Mouse (Mus musculus): ENCODE measurements around the gene Nt5e. TPM values are rescaled to one million over a fixed set of nuclear protein-coding genes. Genes with fewer than 3 reads are reported as not detected.

The Nt5e gene
- polyA plus RNA-seq, 1 experiment from 2014 or later = 3.3 TPM

DNA sequence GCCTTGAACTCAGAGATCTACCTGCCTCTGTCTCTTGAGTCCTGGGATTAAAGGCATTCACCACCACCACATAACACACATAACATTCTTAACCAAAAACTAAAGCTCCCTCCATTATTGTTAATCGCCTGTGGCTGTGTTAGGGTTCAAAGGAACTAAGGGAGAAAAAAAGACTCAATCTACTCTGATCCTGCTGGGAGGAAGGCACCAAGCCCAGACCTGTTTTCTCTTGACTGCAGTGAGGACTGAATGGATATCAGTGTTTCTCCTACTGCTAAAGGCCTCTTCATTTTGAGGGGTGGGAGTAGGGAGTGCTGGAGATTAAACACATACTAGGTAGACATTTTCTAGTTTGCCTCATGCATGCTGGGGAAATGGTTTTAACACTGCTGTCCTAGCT lies 40.8 kb downstream of the Nt5e start:
- WGBS = 71% methylated on average over 1 of the region's 1 CpGs
- no peaks in the 10 kb centered on the region for H3K36me3 ChIP-seq (ENCODE audit: control insufficient read depth, insufficient read depth, low read length)
- no peak overlapping the region for H3K9ac ChIP-seq (ENCODE audit: low read length)
- ATAC-seq (ENCODE audit: low read depth) = no peak
- no peak overlapping the region for H3K4me2 ChIP-seq (ENCODE audit: low read depth, low read length)
- H3K4me3 ChIP-seq (ENCODE audit: low read length) = no peak overlapping the region
- no peaks in the 10 kb centered on the region for H3K9me3 ChIP-seq (ENCODE audit: control insufficient read depth, low read length)
- H3K27me3 ChIP-seq (ENCODE audit: control insufficient read depth, insufficient read depth, low read depth, low read length) = no peaks in the 10 kb centered on the region
- H3K27ac ChIP-seq (ENCODE audit: low read length) = no peak overlapping the region
- H3K4me1 ChIP-seq (replicated peaks; ENCODE audit: control insufficient read depth, insufficient read depth, low read length) = no peaks in the 10 kb centered on the region; the same call in 1 of the 2 replicates

DNA sequence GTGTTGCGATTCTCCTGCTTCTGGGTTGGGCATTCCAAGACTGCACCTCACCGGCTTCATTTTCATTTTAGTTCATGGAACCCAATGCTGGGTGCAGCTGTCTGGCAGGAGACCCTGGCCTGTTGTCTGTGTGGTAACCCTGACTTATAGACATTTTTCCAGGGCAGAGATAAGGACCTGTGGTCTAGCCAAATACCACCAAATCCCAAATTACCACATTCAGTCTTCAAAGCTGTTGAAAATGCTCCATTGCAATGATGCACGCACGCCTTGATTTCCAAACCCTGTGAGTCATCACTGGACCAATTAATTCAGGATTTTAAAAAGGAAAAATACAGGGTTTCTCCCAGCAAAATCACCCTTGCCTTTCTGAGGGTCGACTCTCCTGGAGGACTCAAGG lies 41.5 kb downstream of the Nt5e start:
- WGBS = 91% methylated on average over 5 of the region's 5 CpGs
- Histone ChIP-seq H3K36me3 (ENCODE audit: control insufficient read depth, insufficient read depth, low read length) (no peaks in the 10 kb centered on the region), H3K27me3 (ENCODE audit: control insufficient read depth, insufficient read depth, low read depth, low read length) (no peaks in the 10 kb centered on the region), H3K4me3 (ENCODE audit: low read length) (no peak overlapping the region), H3K27ac (ENCODE audit: low read length) (no peak overlapping the region), H3K4me2 (ENCODE audit: low read depth, low read length) (no peak overlapping the region), H3K9ac (ENCODE audit: low read length) (no peak overlapping the region), H3K9me3 (ENCODE audit: control insufficient read depth, low read length) (no peaks in the 10 kb centered on the region), H3K4me1 (replicated peaks; ENCODE audit: control insufficient read depth, insufficient read depth, low read length) (no peaks in the 10 kb centered on the region; the same call in 1 of the 2 replicates)
- no peak for ATAC-seq (ENCODE audit: low read depth)

DNA sequence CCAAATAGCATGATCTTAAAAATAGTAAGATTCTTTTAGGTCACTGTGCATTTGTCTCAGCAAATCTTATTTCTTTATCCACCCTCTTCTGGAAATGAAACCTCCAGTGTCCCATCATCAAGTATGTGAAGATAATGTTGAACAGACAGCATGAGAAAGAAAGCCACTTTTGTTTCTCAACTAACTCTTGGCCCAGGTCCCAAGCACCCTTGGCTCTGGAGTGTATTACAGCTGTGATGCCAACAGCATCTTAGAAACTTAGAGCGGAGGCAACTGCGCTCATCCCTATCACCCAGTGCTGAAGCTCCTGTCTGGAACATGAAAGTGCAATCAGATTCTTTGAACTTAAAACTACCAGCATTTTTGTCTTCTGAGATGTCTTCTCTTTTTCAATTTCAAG lies 42.7 kb downstream of the Nt5e start:
- H3K9me3 ChIP-seq (ENCODE audit: control insufficient read depth, low read length) = no peaks in the 10 kb centered on the region
- no peak overlapping the region for H3K4me2 ChIP-seq (ENCODE audit: low read depth, low read length)
- H3K4me3 ChIP-seq (ENCODE audit: low read length) = no peak overlapping the region
- H3K27me3 ChIP-seq (ENCODE audit: control insufficient read depth, insufficient read depth, low read depth, low read length) = no peaks in the 10 kb centered on the region
- 88% methylated on average over 2 of the region's 2 CpGs for WGBS
- H3K36me3 ChIP-seq (ENCODE audit: control insufficient read depth, insufficient read depth, low read length) = 0 out of 2 replicates have a peak, but pooled peaks cover 2% of the 10 kb centered on the region
- ATAC-seq (ENCODE audit: low read depth) = no peak
- H3K4me1 ChIP-seq (replicated peaks; ENCODE audit: control insufficient read depth, insufficient read depth, low read length) = no peaks in the 10 kb centered on the region; the same call in 1 of the 2 replicates
- H3K9ac ChIP-seq (ENCODE audit: low read length) = no peak overlapping the region
- H3K27ac ChIP-seq (ENCODE audit: low read length) = no peak overlapping the region

DNA sequence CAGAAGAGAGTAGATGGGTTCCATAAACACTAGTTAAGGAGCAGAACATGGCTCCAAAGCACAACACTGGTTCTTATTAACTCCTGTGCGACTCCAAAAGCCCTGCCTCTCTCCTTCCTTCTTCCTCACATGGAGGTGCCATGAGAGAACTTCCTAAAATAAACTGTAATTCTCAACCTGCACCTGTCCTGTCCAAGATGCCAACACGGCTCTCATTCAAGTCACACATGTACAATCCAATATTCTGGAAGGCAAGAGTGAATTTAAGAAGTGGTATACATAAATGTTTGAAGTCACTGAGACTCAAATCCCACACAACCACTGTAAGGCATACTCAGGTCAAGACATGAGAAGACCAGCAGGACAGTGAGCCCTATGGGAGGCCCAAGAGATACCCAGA lies 44.2 kb downstream of the Nt5e start:
- no peak overlapping the region for H3K4me2 ChIP-seq (ENCODE audit: low read depth, low read length)
- no peaks in the 10 kb centered on the region; the same call in 1 of the 2 replicates for H3K4me1 ChIP-seq (replicated peaks; ENCODE audit: control insufficient read depth, insufficient read depth, low read length)
- no peak overlapping the region for H3K9ac ChIP-seq (ENCODE audit: low read length)
- no peak overlapping the region for H3K4me3 ChIP-seq (ENCODE audit: low read length)
- 91% methylated on average over 2 of the region's 2 CpGs for WGBS
- no peaks in the 10 kb centered on the region for H3K27me3 ChIP-seq (ENCODE audit: control insufficient read depth, insufficient read depth, low read depth, low read length)
- no peak for ATAC-seq (ENCODE audit: low read depth)
- H3K27ac ChIP-seq (ENCODE audit: low read length) = no peak overlapping the region
- H3K9me3 ChIP-seq (ENCODE audit: control insufficient read depth, low read length) = no peaks in the 10 kb centered on the region
- 0 out of 2 replicates have a peak, but pooled peaks cover 2% of the 10 kb centered on the region for H3K36me3 ChIP-seq (ENCODE audit: control insufficient read depth, insufficient read depth, low read length)

DNA sequence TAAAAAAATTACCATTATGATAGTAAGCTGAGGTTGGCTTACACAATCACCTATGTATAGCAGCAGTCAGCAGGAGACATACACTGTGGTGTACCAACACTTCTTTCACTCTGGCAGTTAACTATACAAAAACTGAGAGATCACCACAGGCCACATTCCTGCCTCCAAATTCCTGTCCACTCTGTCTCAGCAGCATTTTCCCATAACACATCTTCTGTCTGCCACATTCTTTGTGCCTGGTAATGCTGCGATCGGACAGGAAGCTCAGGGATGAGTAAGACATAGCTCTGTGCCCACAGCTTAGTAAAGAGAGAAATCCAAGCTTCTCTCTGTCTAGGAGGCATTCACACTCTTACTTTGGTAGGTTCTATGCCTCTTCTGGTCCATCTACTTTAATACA lies 46.0 kb downstream of the Nt5e start:
- H3K4me2 ChIP-seq (ENCODE audit: low read depth, low read length) = no peak overlapping the region
- no peaks in the 10 kb centered on the region for H3K9me3 ChIP-seq (ENCODE audit: control insufficient read depth, low read length)
- WGBS = 62% methylated on average over 2 of the region's 2 CpGs
- H3K27me3 ChIP-seq (ENCODE audit: control insufficient read depth, insufficient read depth, low read depth, low read length) = no peaks in the 10 kb centered on the region
- H3K4me3 ChIP-seq (ENCODE audit: low read length) = no peak overlapping the region
- H3K36me3 ChIP-seq (ENCODE audit: control insufficient read depth, insufficient read depth, low read length) = 0 out of 2 replicates have a peak, but pooled peaks cover 2% of the 10 kb centered on the region
- no peak overlapping the region for H3K9ac ChIP-seq (ENCODE audit: low read length)
- no peak overlapping the region for H3K27ac ChIP-seq (ENCODE audit: low read length)
- no peak for ATAC-seq (ENCODE audit: low read depth)
- no peaks in the 10 kb centered on the region; the same call in 1 of the 2 replicates for H3K4me1 ChIP-seq (replicated peaks; ENCODE audit: control insufficient read depth, insufficient read depth, low read length)

DNA sequence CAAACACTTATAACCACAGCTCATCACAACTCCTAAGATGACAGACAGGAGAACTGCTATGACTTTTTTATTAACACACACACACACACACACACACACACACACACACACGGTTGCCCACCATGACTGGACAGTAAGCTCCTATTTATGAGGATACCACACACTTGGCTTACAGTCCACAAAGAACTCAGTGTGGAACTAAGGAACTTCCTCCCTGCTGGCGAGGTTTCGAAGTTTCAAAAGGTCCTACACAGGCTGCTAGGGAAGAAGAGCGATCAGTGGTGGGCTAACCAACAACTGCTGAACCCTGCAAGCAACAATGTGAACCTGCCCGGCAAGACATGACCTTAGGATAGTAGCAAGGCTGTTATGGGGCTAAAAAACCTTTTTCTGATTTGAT lies 50.5 kb downstream of the Nt5e start:
- no peak overlapping the region for H3K4me3 ChIP-seq (ENCODE audit: low read length)
- no peak overlapping the region for H3K4me2 ChIP-seq (ENCODE audit: low read depth, low read length)
- H3K9ac ChIP-seq (ENCODE audit: low read length) = no peak overlapping the region
- H3K27ac ChIP-seq (ENCODE audit: low read length) = no peak overlapping the region
- H3K27me3 ChIP-seq (ENCODE audit: control insufficient read depth, insufficient read depth, low read depth, low read length) = no peaks in the 10 kb centered on the region
- no peaks in the 10 kb centered on the region for H3K4me1 ChIP-seq (replicated peaks; ENCODE audit: control insufficient read depth, insufficient read depth, low read length)
- no peak for ATAC-seq (ENCODE audit: low read depth)
- H3K36me3 ChIP-seq (ENCODE audit: control insufficient read depth, insufficient read depth, low read length) = peaks cover 12% of the 10 kb centered on the region; the same call in 1 of the 2 replicates
- H3K9me3 ChIP-seq (ENCODE audit: control insufficient read depth, low read length) = no peaks in the 10 kb centered on the region
- WGBS = 88% methylated on average over 5 of the region's 5 CpGs

DNA sequence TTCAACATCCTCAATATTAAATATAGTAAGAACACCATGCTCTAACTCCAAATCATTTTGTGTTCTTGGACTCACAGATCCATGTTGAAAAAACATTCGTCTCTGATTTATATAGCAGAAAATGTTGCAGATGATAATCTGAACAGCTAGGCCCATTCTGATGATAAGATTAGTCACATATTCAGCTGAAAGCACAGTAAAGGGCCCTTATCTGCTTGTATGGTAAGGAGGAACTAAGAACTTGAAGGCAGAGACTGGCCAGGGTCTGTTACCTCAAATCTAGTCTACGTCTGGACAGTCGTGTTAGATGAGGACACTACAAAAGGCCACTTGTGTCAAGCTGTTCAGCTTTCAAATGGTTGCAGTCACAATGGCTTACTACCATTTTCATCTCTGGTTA lies 52.1 kb downstream of the Nt5e start:
- no peak for ATAC-seq (ENCODE audit: low read depth)
- H3K4me1 ChIP-seq (replicated peaks; ENCODE audit: control insufficient read depth, insufficient read depth, low read length) = no peaks in the 10 kb centered on the region
- no peaks in the 10 kb centered on the region for H3K9me3 ChIP-seq (ENCODE audit: control insufficient read depth, low read length)
- no peak overlapping the region for H3K27ac ChIP-seq (ENCODE audit: low read length)
- no peaks in the 10 kb centered on the region for H3K27me3 ChIP-seq (ENCODE audit: control insufficient read depth, insufficient read depth, low read depth, low read length)
- WGBS = 83% methylated on average over 3 of the region's 3 CpGs
- H3K36me3 ChIP-seq (ENCODE audit: control insufficient read depth, insufficient read depth, low read length) = peaks cover 13% of the 10 kb centered on the region
- H3K9ac ChIP-seq (ENCODE audit: low read length) = no peak overlapping the region
- H3K4me2 ChIP-seq (ENCODE audit: low read depth, low read length) = no peak overlapping the region
- no peak overlapping the region for H3K4me3 ChIP-seq (ENCODE audit: low read length)

DNA sequence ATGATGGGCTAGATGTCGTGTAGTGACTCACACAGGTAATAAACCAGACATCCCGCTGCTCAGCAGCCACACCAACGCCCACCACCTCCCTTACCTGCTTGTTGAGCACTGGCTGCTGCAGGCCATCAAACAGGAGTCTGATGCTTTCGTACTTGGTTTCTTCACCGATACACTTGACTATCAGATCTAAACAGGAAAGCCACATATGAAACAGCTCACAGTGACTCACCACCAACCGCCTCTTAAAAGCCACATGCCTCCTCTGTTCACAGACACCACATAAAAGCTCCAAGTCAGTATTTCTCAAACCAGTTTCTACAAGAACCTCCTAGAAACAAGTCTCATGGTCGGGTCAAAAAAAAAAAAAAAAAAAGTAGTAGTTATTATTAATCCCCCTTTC lies 53.1 kb downstream of the Nt5e start:
- WGBS = 67% methylated on average over 7 of the region's 7 CpGs
- Histone ChIP-seq H3K4me1 (replicated peaks; ENCODE audit: control insufficient read depth, insufficient read depth, low read length) (no peaks in the 10 kb centered on the region), H3K36me3 (ENCODE audit: control insufficient read depth, insufficient read depth, low read length) (peaks cover 15% of the 10 kb centered on the region), H3K9me3 (ENCODE audit: control insufficient read depth, low read length) (no peaks in the 10 kb centered on the region), H3K4me3 (ENCODE audit: low read length) (no peak overlapping the region), H3K27ac (ENCODE audit: low read length) (no peak overlapping the region), H3K9ac (ENCODE audit: low read length) (no peak overlapping the region), H3K27me3 (ENCODE audit: control insufficient read depth, insufficient read depth, low read depth, low read length) (no peaks in the 10 kb centered on the region), H3K4me2 (ENCODE audit: low read depth, low read length) (no peak overlapping the region)
- ATAC-seq (ENCODE audit: low read depth) = no peak

DNA sequence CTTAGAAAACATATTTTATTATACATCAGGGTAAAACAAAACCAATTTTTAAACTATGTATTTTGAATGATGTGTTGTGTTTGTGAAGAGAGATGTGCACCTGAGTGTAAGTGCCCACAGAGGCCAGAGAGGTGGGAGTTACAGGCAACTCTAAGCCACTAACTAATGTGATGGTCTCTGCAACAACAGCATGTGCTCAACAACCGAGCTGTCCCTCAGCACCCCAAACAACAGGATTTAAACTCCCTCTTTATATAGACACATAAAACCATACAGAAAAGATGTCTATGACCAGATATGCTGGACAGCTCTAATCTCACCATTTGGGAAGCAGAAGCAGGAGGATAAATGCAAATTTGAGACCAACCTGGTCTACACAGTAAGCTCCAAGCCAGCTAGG lies 53.5 kb downstream of the Nt5e start:
- Histone ChIP-seq H3K4me3 (ENCODE audit: low read length) (no peak overlapping the region), H3K27me3 (ENCODE audit: control insufficient read depth, insufficient read depth, low read depth, low read length) (no peaks in the 10 kb centered on the region), H3K4me2 (ENCODE audit: low read depth, low read length) (no peak overlapping the region), H3K4me1 (replicated peaks; ENCODE audit: control insufficient read depth, insufficient read depth, low read length) (no peaks in the 10 kb centered on the region), H3K9me3 (ENCODE audit: control insufficient read depth, low read length) (no peaks in the 10 kb centered on the region), H3K36me3 (ENCODE audit: control insufficient read depth, insufficient read depth, low read length) (peaks cover 15% of the 10 kb centered on the region), H3K27ac (ENCODE audit: low read length) (no peak overlapping the region), H3K9ac (ENCODE audit: low read length) (no peak overlapping the region)
- WGBS = 82% methylated on average over 1 of the region's 1 CpGs
- ATAC-seq (ENCODE audit: low read depth) = no peak

DNA sequence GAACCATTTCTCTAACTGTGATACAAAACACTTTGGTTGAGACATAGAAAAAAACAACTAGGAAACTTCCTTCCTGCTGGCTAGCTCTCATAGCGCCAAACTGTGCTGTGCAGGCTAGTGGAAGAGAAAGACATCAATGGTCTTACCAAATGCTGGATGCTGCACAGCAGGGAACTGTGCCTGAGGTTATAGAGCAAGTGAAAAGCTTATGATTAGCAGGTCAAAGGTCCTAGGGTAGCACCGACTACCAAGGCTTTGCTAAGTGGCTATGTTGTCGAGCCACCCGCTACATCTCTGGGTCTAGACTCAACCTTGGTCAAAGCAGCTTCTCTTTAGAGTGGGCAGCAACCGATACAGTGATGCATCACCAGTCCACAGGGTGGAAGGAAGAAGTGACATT lies 61.8 kb downstream of the Nt5e start:
- peaks cover 18% of the 10 kb centered on the region for H3K36me3 ChIP-seq (ENCODE audit: control insufficient read depth, insufficient read depth, low read length)
- H3K27me3 ChIP-seq (ENCODE audit: control insufficient read depth, insufficient read depth, low read depth, low read length) = no peaks in the 10 kb centered on the region
- no peaks in the 10 kb centered on the region for H3K4me1 ChIP-seq (replicated peaks; ENCODE audit: control insufficient read depth, insufficient read depth, low read length)
- 83% methylated on average over 5 of the region's 5 CpGs for WGBS
- no peak overlapping the region for H3K4me2 ChIP-seq (ENCODE audit: low read depth, low read length)
- H3K4me3 ChIP-seq (ENCODE audit: low read length) = no peak overlapping the region
- no peak overlapping the region for H3K9ac ChIP-seq (ENCODE audit: low read length)
- H3K9me3 ChIP-seq (ENCODE audit: control insufficient read depth, low read length) = no peaks in the 10 kb centered on the region
- no peak overlapping the region for H3K27ac ChIP-seq (ENCODE audit: low read length)
- no peak for ATAC-seq (ENCODE audit: low read depth)

All from lung, embryonic 16.5 days (tissue).